Mouse (Mus musculus): ENCODE measurements around the gene Paics. TPM values are rescaled to one million over a fixed set of nuclear protein-coding genes. Genes with fewer than 3 reads are reported as not detected.
"Not testable (repeated sequence)": the region's sequence is repeated elsewhere in the genome, so short reads cannot be mapped to it uniquely, and the experiment has no call there.

Gene Paics
- total and polyA plus RNA-seq, 2 experiments: 165 to 359 TPM

DNA sequence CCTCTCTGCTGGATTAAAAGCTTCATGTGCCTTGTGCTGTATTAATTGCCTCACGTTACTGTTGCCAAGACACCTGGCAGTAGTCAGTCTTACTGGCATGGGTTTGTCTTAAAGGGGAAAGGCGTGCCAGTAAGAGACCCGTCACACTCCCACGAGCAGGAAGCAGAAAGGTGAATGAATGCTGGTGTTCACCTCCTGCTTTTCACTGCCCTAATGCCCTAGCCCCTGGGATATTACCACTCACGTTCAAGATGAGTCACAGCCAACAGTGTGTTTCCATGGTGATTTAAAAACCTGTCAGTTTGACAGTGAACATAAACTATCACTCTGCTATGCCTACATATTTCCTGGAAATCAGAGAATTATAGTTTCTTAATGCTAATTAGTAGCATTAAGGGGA, 18.1 kb downstream of the Paics start:
- H3K4me3 ChIP-seq (ENCODE audit: insufficient read depth, low read depth, low read length): no peak overlapping the region
- peaks cover 39% of the 10 kb centered on the region for H3K36me3 ChIP-seq (ENCODE audit: control insufficient read depth, insufficient read depth, low read length)
- no peak overlapping the region for H3K9ac ChIP-seq (ENCODE audit: low read depth, low read length)
- no peak overlapping the region for H3K27ac ChIP-seq (replicated peaks; ENCODE audit: insufficient read depth, low read depth, low read length)
- TF ChIP-seq CTCF (IDR thresholded peaks at IDR 0.05; ENCODE audit: low read depth, low read length): no peak
- TF ChIP-seq POLR2A (IDR thresholded peaks at IDR 0.05; ENCODE audit: extremely low read depth, insufficient read depth, low read length): no peak
- no peaks in the 10 kb centered on the region for H3K27me3 ChIP-seq (ENCODE audit: control insufficient read depth, insufficient read depth, low read length)
- H3K4me1 ChIP-seq (ENCODE audit: control insufficient read depth, insufficient read depth, low read length): peaks cover 8% of the 10 kb centered on the region
- 47% methylated on average over 5 of the region's 5 CpGs for WGBS
- DNase-seq (ENCODE audit: extremely low read depth, low read depth, low spot score): no peak
- H3K79me2 ChIP-seq (ENCODE audit: control insufficient read depth, insufficient read depth, low read length): no peaks in the 10 kb centered on the region

DNA sequence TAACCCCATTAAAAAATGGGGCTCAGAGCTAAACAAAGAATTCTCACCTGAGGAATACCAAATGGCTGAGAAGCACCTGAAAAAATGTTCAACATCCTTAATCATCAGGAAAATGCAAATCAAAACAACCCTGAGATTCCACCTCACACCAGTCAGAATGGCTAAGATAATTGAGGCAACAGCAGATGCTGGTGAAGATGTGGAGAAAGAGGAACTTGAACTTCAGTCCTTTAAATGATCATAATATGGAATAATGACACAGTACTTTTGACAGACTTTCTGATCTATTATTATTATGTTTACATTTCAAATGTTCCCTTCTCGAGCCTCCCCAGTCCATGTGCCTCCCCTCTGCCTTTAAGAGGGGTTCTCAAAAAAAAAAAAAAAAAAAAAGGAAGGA, 20.0 kb downstream of the Paics start:
- not testable (repeated sequence) for H3K27ac ChIP-seq (replicated peaks; ENCODE audit: insufficient read depth, low read depth, low read length); H3K4me1 ChIP-seq (ENCODE audit: control insufficient read depth, insufficient read depth, low read length); H3K9ac ChIP-seq (ENCODE audit: low read depth, low read length); H3K4me3 ChIP-seq (ENCODE audit: insufficient read depth, low read depth, low read length); DNase-seq (ENCODE audit: extremely low read depth, low read depth, low spot score); H3K79me2 ChIP-seq (ENCODE audit: control insufficient read depth, insufficient read depth, low read length); H3K27me3 ChIP-seq (ENCODE audit: control insufficient read depth, insufficient read depth, low read length)
- peaks cover 27% of the 10 kb centered on the region for H3K36me3 ChIP-seq (ENCODE audit: control insufficient read depth, insufficient read depth, low read length)
- 85% methylated on average over 1 of the region's 1 CpGs for WGBS

DNA sequence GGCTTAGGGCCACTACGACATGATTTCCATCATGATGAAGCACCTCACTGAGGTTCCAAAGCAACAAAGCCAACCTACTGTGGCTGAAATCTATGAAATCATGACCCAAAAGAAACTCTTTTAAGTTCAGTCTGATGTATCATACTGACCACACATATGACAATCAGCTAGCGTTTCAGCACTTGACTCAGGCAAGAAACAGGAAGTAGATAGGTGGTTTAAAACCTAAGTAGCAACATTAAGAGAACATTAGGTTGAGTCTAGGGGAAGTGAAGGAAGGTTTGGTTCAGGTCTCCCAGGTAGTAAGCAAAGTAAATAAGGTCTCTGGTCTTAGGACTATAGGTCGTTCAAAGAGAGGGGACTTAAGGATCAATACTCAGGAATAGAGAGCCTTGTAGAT, 22.4 kb downstream of the Paics start:
- Histone ChIP-seq H3K36me3 (ENCODE audit: control insufficient read depth, insufficient read depth, low read length) (peaks cover 20% of the 10 kb centered on the region), H3K79me2 (ENCODE audit: control insufficient read depth, insufficient read depth, low read length) (peaks cover 6% of the 10 kb centered on the region; the same call in 1 of the 2 replicates), H3K9ac (ENCODE audit: low read depth, low read length) (peak overlapping the region; percentile 84; the same call in 1 of the 2 replicates), H3K4me1 (ENCODE audit: control insufficient read depth, insufficient read depth, low read length) (peaks cover 9% of the 10 kb centered on the region), H3K4me3 (ENCODE audit: insufficient read depth, low read depth, low read length) (peak overlapping the region; percentile 99; the same call in 1 of the 2 replicates), H3K27ac (replicated peaks; ENCODE audit: insufficient read depth, low read depth, low read length) (no peak overlapping the region), H3K27me3 (ENCODE audit: control insufficient read depth, insufficient read depth, low read length) (no peaks in the 10 kb centered on the region)
- TF ChIP-seq CTCF (IDR thresholded peaks at IDR 0.05; ENCODE audit: low read depth, low read length) (no peak), POLR2A (IDR thresholded peaks at IDR 0.05; ENCODE audit: extremely low read depth, insufficient read depth, low read length) (no peak)
- DNase-seq (ENCODE audit: extremely low read depth, low read depth, low spot score): no peak
- 48% methylated on average over 3 of the region's 3 CpGs for WGBS

DNA sequence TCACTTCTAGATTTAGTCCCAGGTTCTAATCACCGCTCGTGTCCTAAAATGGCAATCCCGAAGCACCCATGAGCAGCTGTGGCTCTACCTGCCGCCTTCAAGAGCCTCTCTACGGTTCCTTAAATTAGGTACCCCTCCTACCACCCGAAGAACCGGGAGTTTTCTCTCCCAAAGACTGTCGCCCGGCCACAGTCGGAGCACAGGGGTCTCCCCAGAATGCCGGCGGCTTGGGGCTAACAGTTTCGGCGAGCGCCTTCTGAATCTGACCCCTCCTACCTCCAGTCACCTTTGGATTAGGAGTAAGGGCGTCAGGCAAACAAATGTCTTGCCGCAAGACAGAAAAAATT, 23.1 kb downstream of the Paics start:
- TF ChIP-seq POLR2A (IDR thresholded peaks at IDR 0.05; ENCODE audit: extremely low read depth, insufficient read depth, low read length) (no peak), CTCF (IDR thresholded peaks at IDR 0.05; ENCODE audit: low read depth, low read length) (no peak)
- peak overlapping the region; percentile 77 for H3K27ac ChIP-seq (replicated peaks; ENCODE audit: insufficient read depth, low read depth, low read length)
- H3K79me2 ChIP-seq (ENCODE audit: control insufficient read depth, insufficient read depth, low read length): peaks cover 6% of the 10 kb centered on the region; the same call in 1 of the 2 replicates
- H3K27me3 ChIP-seq (ENCODE audit: control insufficient read depth, insufficient read depth, low read length): no peaks in the 10 kb centered on the region
- peaks cover 9% of the 10 kb centered on the region for H3K4me1 ChIP-seq (ENCODE audit: control insufficient read depth, insufficient read depth, low read length)
- WGBS: under 1% methylated on average over 17 of the region's 17 CpGs
- H3K4me3 ChIP-seq (ENCODE audit: insufficient read depth, low read depth, low read length): peak overlapping the region; percentile 99
- DNase-seq (ENCODE audit: extremely low read depth, low read depth, low spot score): no peak
- H3K36me3 ChIP-seq (ENCODE audit: control insufficient read depth, insufficient read depth, low read length): peaks cover 18% of the 10 kb centered on the region
- peak overlapping the region; percentile 84 for H3K9ac ChIP-seq (ENCODE audit: low read depth, low read length)

DNA sequence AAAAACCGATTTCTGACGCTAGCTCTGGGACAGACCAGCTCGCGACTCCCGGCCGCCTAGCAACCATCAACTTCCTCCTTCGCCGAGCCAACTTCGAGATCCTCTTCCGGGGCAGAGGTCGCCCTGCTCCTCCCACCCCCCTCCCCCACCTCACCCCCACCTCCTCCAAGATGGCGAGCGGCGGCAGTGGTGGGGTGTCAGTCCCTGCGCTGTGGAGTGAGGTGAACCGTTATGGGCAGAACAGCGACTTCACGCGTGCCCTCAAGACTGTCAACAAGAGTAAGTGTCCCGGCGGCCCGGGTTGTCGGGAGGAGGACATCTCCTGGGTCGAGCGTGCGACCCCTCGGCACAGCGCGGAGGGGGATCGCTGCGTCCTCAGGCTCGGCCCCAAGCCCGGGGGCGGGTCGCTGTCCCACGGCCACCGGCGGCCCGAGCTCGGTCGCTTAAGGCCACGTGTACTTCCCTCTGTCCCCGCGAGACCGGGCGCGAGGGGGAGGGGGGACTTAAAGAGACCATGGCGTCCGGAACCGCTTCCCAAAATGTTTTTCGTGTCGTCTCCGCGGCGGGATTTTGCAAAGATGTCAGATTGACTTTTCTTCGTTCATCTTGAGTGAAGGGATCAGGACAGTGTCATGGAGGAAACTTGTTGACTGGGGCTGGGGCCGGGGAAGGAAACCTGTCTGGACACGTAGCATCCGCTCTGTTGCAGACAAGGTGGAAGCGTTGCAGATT, 23.6 kb downstream of the Paics start, which contains the start of gene Srp72:
Srp72 (plus strand) TSS at position 130 of the 732 bp plus-strand sequence.
- H3K36me3 ChIP-seq (ENCODE audit: control insufficient read depth, insufficient read depth, low read length): peaks cover 23% of the 10 kb centered on the region
- H3K4me1 ChIP-seq (ENCODE audit: control insufficient read depth, insufficient read depth, low read length): peaks cover 9% of the 10 kb centered on the region
- TF ChIP-seq CTCF (IDR thresholded peaks at IDR 0.05; ENCODE audit: low read depth, low read length) (no peak), POLR2A (IDR thresholded peaks at IDR 0.05; ENCODE audit: extremely low read depth, insufficient read depth, low read length) (0 out of 2 replicates have a peak, but pooled peaks have one; percentile 30)
- H3K79me2 ChIP-seq (ENCODE audit: control insufficient read depth, insufficient read depth, low read length): peaks cover 6% of the 10 kb centered on the region; the same call in 1 of the 2 replicates
- peak; percentile 72 for DNase-seq (ENCODE audit: extremely low read depth, low read depth, low spot score)
- peak within 1 kb of the TSS; percentile 99 for H3K4me3 ChIP-seq (ENCODE audit: insufficient read depth, low read depth, low read length)
- WGBS: under 1% methylated on average over 60 of the region's 60 CpGs
- H3K27me3 ChIP-seq (ENCODE audit: control insufficient read depth, insufficient read depth, low read length): no peaks in the 10 kb centered on the region
- H3K27ac ChIP-seq (replicated peaks; ENCODE audit: insufficient read depth, low read depth, low read length): peak within 1 kb of the TSS; percentile 100
- peak within 1 kb of the TSS; percentile 98 for H3K9ac ChIP-seq (ENCODE audit: low read depth, low read length)

DNA sequence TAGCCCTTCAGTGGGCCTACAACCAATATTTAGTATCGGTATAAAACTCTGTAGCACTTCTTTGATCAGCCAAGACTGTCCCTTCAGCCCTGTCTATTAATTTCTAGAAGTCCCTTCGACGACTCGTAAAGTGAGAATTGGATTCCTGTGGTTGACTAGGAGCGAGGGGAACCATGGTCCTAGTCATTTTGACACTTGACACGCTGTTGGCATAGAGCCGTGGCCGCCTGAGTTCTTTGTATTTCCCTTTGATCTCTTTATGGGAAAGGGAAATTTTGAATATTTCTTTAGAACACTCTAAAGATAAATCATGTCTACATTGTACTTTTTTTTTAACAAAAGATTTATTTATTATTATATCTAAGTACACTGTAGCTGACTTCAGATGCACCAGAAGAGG, 24.6 kb downstream of the Paics start:
- Histone ChIP-seq H3K79me2 (ENCODE audit: control insufficient read depth, insufficient read depth, low read length) (peaks cover 6% of the 10 kb centered on the region; the same call in 1 of the 2 replicates), H3K4me1 (ENCODE audit: control insufficient read depth, insufficient read depth, low read length) (peaks cover 9% of the 10 kb centered on the region), H3K9ac (ENCODE audit: low read depth, low read length) (no peak overlapping the region), H3K36me3 (ENCODE audit: control insufficient read depth, insufficient read depth, low read length) (peaks cover 27% of the 10 kb centered on the region), H3K27me3 (ENCODE audit: control insufficient read depth, insufficient read depth, low read length) (no peaks in the 10 kb centered on the region), H3K4me3 (ENCODE audit: insufficient read depth, low read depth, low read length) (peak overlapping the region; percentile 99; the same call in 1 of the 2 replicates), H3K27ac (replicated peaks; ENCODE audit: insufficient read depth, low read depth, low read length) (no peak overlapping the region; the same call in 1 of the 2 replicates)
- no peak for DNase-seq (ENCODE audit: extremely low read depth, low read depth, low spot score)
- whole genome bisulfite sequencing: 73% methylated on average over 8 of the region's 8 CpGs
- TF ChIP-seq POLR2A (IDR thresholded peaks at IDR 0.05; ENCODE audit: extremely low read depth, insufficient read depth, low read length): no peak

Measured in liver, adult 2 months (tissue).